Mouse (Mus musculus) kidney, adult 11 months (tissue): ENCODE data around the gene Gm49776.

Experiments used
- DNase-seq: peaks from one replicate; pipeline ENCODE4 v3.0.0; 2022

The Gm49776 gene

GRCm38 (mm10) chr16:18233919-18234670, 24.0 kb downstream of the Gm49776 start:
- DNase-seq: no peak

- DNase-seq: no peak
Observed at GRCm38 (mm10) chr16:18233451-18233850, 24.7 kb downstream of the Gm49776 start.

GRCm38 (mm10) chr16:18231451-18231850, 26.7 kb downstream of the Gm49776 start:
- DNase-seq: no peak

- DNase-seq: no peak
Observed at GRCm38 (mm10) chr16:18231047-18231446, 27.1 kb downstream of the Gm49776 start.

- DNase-seq: no peak
Observed at GRCm38 (mm10) chr16:18230617-18231016, 27.5 kb downstream of the Gm49776 start.

- DNase-seq: no peak
Observed at GRCm38 (mm10) chr16:18229622-18230021, 28.5 kb downstream of the Gm49776 start.

- no peak for DNase-seq
Observed at GRCm38 (mm10) chr16:18228856-18229255, 29.3 kb downstream of the Gm49776 start.

GRCm38 (mm10) chr16:18227897-18228422, 30.2 kb downstream of the Gm49776 start:
- no peak for DNase-seq

- no peak for DNase-seq
Observed at GRCm38 (mm10) chr16:18227187-18227586, 30.9 kb downstream of the Gm49776 start.

GRCm38 (mm10) chr16:18222188-18222587, 35.9 kb downstream of the Gm49776 start:
- DNase-seq: no peak

- no peak for DNase-seq
Observed at GRCm38 (mm10) chr16:18221543-18221898, 36.6 kb downstream of the Gm49776 start.

- DNase-seq: no peak
Observed at GRCm38 (mm10) chr16:18220856-18221542, 37.1 kb downstream of the Gm49776 start.

GRCm38 (mm10) chr16:18220001-18220400, 38.1 kb downstream of the Gm49776 start:
- DNase-seq: no peak

- DNase-seq: no peak
Observed at GRCm38 (mm10) chr16:18218580-18218996, 39.5 kb downstream of the Gm49776 start.

- DNase-seq: no peak
Observed at GRCm38 (mm10) chr16:18217579-18217978, 40.5 kb downstream of the Gm49776 start, which contains the start of gene Ccdc188. Gene Ccdc188 (plus strand): TSS chr16:18217879.

- DNase-seq: no peak
Observed at GRCm38 (mm10) chr16:18214858-18215257, 43.3 kb downstream of the Gm49776 start.

GRCm38 (mm10) chr16:18213689-18214088, 44.4 kb downstream of the Gm49776 start:
- DNase-seq: no peak

GRCm38 (mm10) chr16:18211417-18212171, 46.5 kb downstream of the Gm49776 start:
- DNase-seq: peak; percentile 64

GRCm38 (mm10) chr16:18210701-18211416, 47.3 kb downstream of the Gm49776 start:
- peak; percentile 26 for DNase-seq

GRCm38 (mm10) chr16:18203430-18204091, 54.6 kb downstream of the Gm49776 start:
- no peak for DNase-seq

GRCm38 (mm10) chr16:18202061-18202460, 56.1 kb downstream of the Gm49776 start:
- no peak for DNase-seq

- no peak for DNase-seq
Observed at GRCm38 (mm10) chr16:18201620-18202019, 56.5 kb downstream of the Gm49776 start.
